Comparison of ENCODE assay signal across 8 mouse cellular contexts in genomic region chr11:59847131-59847530, GRCm38 (mm10). TPM values are rescaled to one million over a fixed set of nuclear protein-coding genes. Genes with fewer than 3 reads are reported as not detected.
DNase-seq lines count a peak whose midpoint lies in the region; ATAC-seq and TF ChIP-seq lines count a peak whose summit lies in the region.

No protein-coding gene starts in this region.

- 0% methylated on average over 2 of the region's 2 CpGs for WGBS in cerebellum, adult 2 months
- 7% methylated on average over 2 of the region's 2 CpGs for whole genome bisulfite sequencing in forebrain, postnatal 0 days
- 21% methylated on average over 2 of the region's 2 CpGs for WGBS in intestine, postnatal 0 days
- 3% methylated on average over 2 of the region's 2 CpGs for WGBS in lung, embryonic 15.5 days

- peak overlapping the region; percentile 79 for H3K4me2 ChIP-seq in forebrain, postnatal 0 days (ENCODE audit: low read depth)
- no peak overlapping the region; the same call in 1 of the 2 replicates for H3K4me2 ChIP-seq in intestine, postnatal 0 days (replicated peaks; ENCODE audit: low read depth)
- peak overlapping the region; percentile 85 for H3K4me2 ChIP-seq in lung, embryonic 15.5 days

- peaks cover 22% of the 10 kb centered on the region for H3K27me3 ChIP-seq in E14TG2a.4 (ENCODE audit: insufficient read depth, low read length)
- H3K27me3 ChIP-seq in cerebellum, adult 2 months (ENCODE audit: control insufficient read depth, insufficient read depth, low read length): no peaks in the 10 kb centered on the region
- no peaks in the 10 kb centered on the region for H3K27me3 ChIP-seq in forebrain, postnatal 0 days (ENCODE audit: insufficient read depth, low read length)
- no peaks in the 10 kb centered on the region for H3K27me3 ChIP-seq in intestine, postnatal 0 days (replicated peaks; ENCODE audit: control insufficient read depth, insufficient read depth, low read length)
- H3K27me3 ChIP-seq in lung, embryonic 15.5 days: no peaks in the 10 kb centered on the region

- H3K27ac ChIP-seq in cerebellum, adult 2 months (ENCODE audit: insufficient read depth, low read length): no peak overlapping the region
- no peak overlapping the region for H3K27ac ChIP-seq in forebrain, postnatal 0 days (ENCODE audit: low read depth, low read length)
- H3K27ac ChIP-seq in intestine, postnatal 0 days (ENCODE audit: low read depth, low read length): no peak overlapping the region
- H3K27ac ChIP-seq in lung, embryonic 15.5 days: no peak overlapping the region

- TF ChIP-seq POLR2A in cerebellum, adult 2 months (IDR thresholded peaks at IDR 0.05; ENCODE audit: borderline replicate concordance, insufficient read depth, low read length): no peak

- peaks cover 8% of the 10 kb centered on the region for H3K4me1 ChIP-seq in E14TG2a.4 (replicated peaks; ENCODE audit: low read depth, low read length)
- no peaks in the 10 kb centered on the region for H3K4me1 ChIP-seq in cerebellum, adult 2 months (ENCODE audit: control insufficient read depth, insufficient read depth, low read length)
- no peaks in the 10 kb centered on the region for H3K4me1 ChIP-seq in forebrain, postnatal 0 days (ENCODE audit: insufficient read depth)
- no peaks in the 10 kb centered on the region for H3K4me1 ChIP-seq in intestine, postnatal 0 days (replicated peaks; ENCODE audit: control insufficient read depth, insufficient read depth, low read length)
- H3K4me1 ChIP-seq in lung, embryonic 15.5 days: peaks cover 17% of the 10 kb centered on the region; the same call in 1 of the 2 replicates

- TF ChIP-seq CTCF in E14TG2a.4 (conservative IDR thresholded peaks at IDR 0.05; ENCODE audit: low read length): peak; percentile 31
- TF ChIP-seq CTCF in cerebellum, adult 2 months (IDR thresholded peaks at IDR 0.05; ENCODE audit: borderline replicate concordance, insufficient read depth, low read depth, low read length): peak; percentile 63
- TF ChIP-seq CTCF in forebrain, postnatal 0 days (IDR thresholded peaks at IDR 0.05; ENCODE audit: low read depth): peak; percentile 74
- peak; percentile 75 for TF ChIP-seq CTCF in intestine, postnatal 0 days (IDR thresholded peaks at IDR 0.05; ENCODE audit: low read depth)

- peak; percentile 61 for DNase-seq in 3134 (ENCODE audit: extremely low read depth, insufficient read length, low spot score)
- DNase-seq in cerebellum, adult 2 months: peak; percentile 57 to 71
- peak; percentile 63 for DNase-seq in forebrain, postnatal 0 days
- peak; percentile 18 for DNase-seq in retina, adult 2 months (ENCODE audit: low read depth, low spot score)
- no peak for DNase-seq in urinary bladder, adult 18-20 months (ENCODE audit: low spot score in 2 of 2)

- no peaks in the 10 kb centered on the region for H3K36me3 ChIP-seq in E14TG2a.4 (ENCODE audit: insufficient read depth, low read length)
- no peaks in the 10 kb centered on the region for H3K36me3 ChIP-seq in forebrain, postnatal 0 days (ENCODE audit: insufficient read depth)
- no peaks in the 10 kb centered on the region for H3K36me3 ChIP-seq in intestine, postnatal 0 days (ENCODE audit: control insufficient read depth, insufficient read depth)
- H3K36me3 ChIP-seq in lung, embryonic 15.5 days: peaks cover 3% of the 10 kb centered on the region; the same call in 1 of the 2 replicates

- H3K9ac ChIP-seq in forebrain, postnatal 0 days: peak overlapping the region; percentile 10; the same call in 1 of the 2 replicates
- no peak overlapping the region for H3K9ac ChIP-seq in intestine, postnatal 0 days (ENCODE audit: low read depth, low read length)
- no peak overlapping the region for H3K9ac ChIP-seq in lung, embryonic 15.5 days

- H3K9me3 ChIP-seq in E14TG2a.4 (ENCODE audit: low read length): 0 out of 2 replicates have a peak, but pooled peaks cover 5% of the 10 kb centered on the region
- no peaks in the 10 kb centered on the region for H3K9me3 ChIP-seq in forebrain, postnatal 0 days (ENCODE audit: low read length)
- H3K9me3 ChIP-seq in intestine, postnatal 0 days (ENCODE audit: control insufficient read depth): no peaks in the 10 kb centered on the region
- H3K9me3 ChIP-seq in lung, embryonic 15.5 days: no peaks in the 10 kb centered on the region

- peak overlapping the region; percentile 87; the same call in 1 of the 2 replicates for H3K4me3 ChIP-seq in E14TG2a.4 (replicated peaks; ENCODE audit: low read length)
- H3K4me3 ChIP-seq in cerebellum, adult 2 months (replicated peaks; ENCODE audit: insufficient read depth, low read depth, low read length): no peak overlapping the region
- peak overlapping the region; percentile 68; the same call in 1 of the 2 replicates for H3K4me3 ChIP-seq in forebrain, postnatal 0 days (ENCODE audit: low read depth, low read length)
- H3K4me3 ChIP-seq in intestine, postnatal 0 days (ENCODE audit: low read depth, low read length): peak overlapping the region; percentile 86; the same call in 1 of the 2 replicates
- H3K4me3 ChIP-seq in lung, embryonic 15.5 days: peak overlapping the region; percentile 83

- peak; percentile 47 for ATAC-seq in forebrain, postnatal 0 days
- no peak for ATAC-seq in intestine, postnatal 0 days
- no peak for ATAC-seq in lung, embryonic 15.5 days (ENCODE audit: borderline replicate concordance, extremely low read depth, low FRiP score, low TSS enrichment)

RNA-seq across cellular contexts. Expression of gene Cops3, which starts 7.5 kb away (rescaled TPM):
- polyA plus RNA-seq in cerebellum, adult 2 months (2012; rRNA removed): 66.8 and 66.9 TPM in 2 replicates
- total RNA-seq in forebrain, postnatal 0 days (2014; rRNA removed): 132 and 138 TPM in 2 replicates
- 158 and 169 TPM in 2 replicates for polyA plus RNA-seq in forebrain, postnatal 0 days (2015; fragmentation: Nextera tagmentation; extraction: Ambion mirVana)
- 84.4 and 85.6 TPM in 2 replicates for polyA plus RNA-seq in intestine, postnatal 0 days (2015; fragmentation: Nextera tagmentation; extraction: Ambion mirVana)
- 204 and 214 TPM in 2 replicates for polyA plus RNA-seq in lung, embryonic 15.5 days (2015; fragmentation: Nextera tagmentation; extraction: Ambion mirVana)

RNA-seq across cellular contexts. Expression of gene Nt5m, which starts 7.9 kb away (rescaled TPM):
- polyA plus RNA-seq in cerebellum, adult 2 months (2012; rRNA removed): 99.5 and 99.6 TPM in 2 replicates
- total RNA-seq in forebrain, postnatal 0 days (2014; rRNA removed): 62.2 and 63.0 TPM in 2 replicates
- 82.3 and 85.9 TPM in 2 replicates for polyA plus RNA-seq in forebrain, postnatal 0 days (2015; fragmentation: Nextera tagmentation; extraction: Ambion mirVana)
- 19.8 and 21.0 TPM in 2 replicates for polyA plus RNA-seq in intestine, postnatal 0 days (2015; fragmentation: Nextera tagmentation; extraction: Ambion mirVana)
- polyA plus RNA-seq in lung, embryonic 15.5 days (2015; fragmentation: Nextera tagmentation; extraction: Ambion mirVana): 34.0 and 37.6 TPM in 2 replicates

RNA-seq across cellular contexts. Expression of gene Flcn, which starts 37.3 kb away (rescaled TPM):
- polyA plus RNA-seq in cerebellum, adult 2 months (2012; rRNA removed): 81.1 and 88.2 TPM in 2 replicates
- total RNA-seq in forebrain, postnatal 0 days (2014; rRNA removed): 33.7 and 36.9 TPM in 2 replicates
- 25.0 and 31.4 TPM in 2 replicates for polyA plus RNA-seq in forebrain, postnatal 0 days (2015; fragmentation: Nextera tagmentation; extraction: Ambion mirVana)
- polyA plus RNA-seq in intestine, postnatal 0 days (2015; fragmentation: Nextera tagmentation; extraction: Ambion mirVana): 36.8 and 38.1 TPM in 2 replicates
- 25.9 and 27.7 TPM in 2 replicates for polyA plus RNA-seq in lung, embryonic 15.5 days (2015; fragmentation: Nextera tagmentation; extraction: Ambion mirVana)

RNA-seq across cellular contexts. Expression of gene Pld6, which starts 59.7 kb away (rescaled TPM):
- polyA plus RNA-seq in cerebellum, adult 2 months (2012; rRNA removed): 2.3 and 2.5 TPM in 2 replicates
- 0.92 and 6.0 TPM in 2 replicates for total RNA-seq in forebrain, postnatal 0 days (2014; rRNA removed)
- 6.8 and 12.1 TPM in 2 replicates for polyA plus RNA-seq in forebrain, postnatal 0 days (2015; fragmentation: Nextera tagmentation; extraction: Ambion mirVana)
- 0.67 and 0.89 TPM in 2 replicates for polyA plus RNA-seq in intestine, postnatal 0 days (2015; fragmentation: Nextera tagmentation; extraction: Ambion mirVana)
- 5.8 and 6.2 TPM in 2 replicates for polyA plus RNA-seq in lung, embryonic 15.5 days (2015; fragmentation: Nextera tagmentation; extraction: Ambion mirVana)

Comparison
In these comparisons a context has a peak if more than half of its experiments do, and no peak if none do; other contexts are left out.
1. DNase-seq: peak in 3134 (single experiment), cerebellum, adult 2 months (2 of 2), forebrain, postnatal 0 days (single experiment) and retina, adult 2 months (single experiment); none in urinary bladder, adult 18-20 months (0 of 2).
2. Peak in every context shown above with its lines, with median percentiles within 50 percentile points of each other: CTCF ChIP-seq.